20 mouse cellular contexts compared by ENCODE assay signal in the genomic region with DNA sequence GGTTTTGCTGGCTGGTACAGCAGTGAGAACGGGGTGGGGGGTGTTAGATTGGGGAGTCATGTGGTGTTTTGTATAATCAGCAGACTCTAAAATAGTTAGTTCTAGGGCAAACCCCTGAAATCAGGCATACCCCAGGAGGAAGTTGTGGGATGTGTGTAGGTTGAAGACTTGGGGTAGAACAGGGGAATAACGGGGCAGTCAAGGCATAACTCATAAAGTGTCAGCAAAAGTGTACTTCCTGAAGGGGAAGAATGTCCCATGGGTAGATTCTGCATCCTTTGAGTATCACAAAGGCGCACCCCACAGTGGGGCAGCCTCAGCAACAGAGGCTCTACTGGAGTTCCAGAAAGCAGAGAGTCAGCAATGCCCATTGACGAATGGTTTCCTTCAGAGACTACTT. TPM values are rescaled to one million over a fixed set of nuclear protein-coding genes. Genes with fewer than 3 reads are reported as not detected.
DNase-seq lines count a peak whose midpoint lies in the region; ATAC-seq and TF ChIP-seq lines count a peak whose summit lies in the region.
"Had no signal": no experiment of that assay in that cellular context is flagged by ENCODE, and none has a peak within 500 bp of the region (broad histone marks: within the 10 kb centered on the region; RNA-seq: fewer than 3 reads in every experiment).

No protein-coding gene starts in this region.

- peak; percentile 33 for ATAC-seq in CD4-positive, CD25-positive, alpha-beta regulatory T cell, adult 4 months
- ATAC-seq in hematopoietic stem cell, adult 5-6 weeks (replicated peaks in 1 of 2; ENCODE audit: insufficient read depth in 1 of 2, low FRiP score in 2 of 2, low TSS enrichment in 1 of 2, low read depth in 1 of 2, poor library complexity in 2 of 2, severe bottlenecking in 2 of 2), result peak; percentile 53 to 60
- ATAC-seq: forebrain, embryonic 16.5 days had no signal

- peak overlapping the region; percentile 21; the same call in 1 of the 2 replicates for H3K27ac ChIP-seq in thymus, adult 2 months (ENCODE audit: control insufficient read depth, insufficient read depth, low read length)
- H3K27ac ChIP-seq: embryonic facial prominence, embryonic 13.5 days; forebrain, embryonic 12.5 days; heart, adult 2 months; hindbrain, embryonic 15.5 days had no signal

- TF ChIP-seq CTCF in thymus, adult 2 months (IDR thresholded peaks at IDR 0.05; ENCODE audit: borderline replicate concordance, control insufficient read depth, extremely low read depth, insufficient read depth, low read length, poor library complexity), result no peak

- no peaks in the 10 kb centered on the region; the same call in 1 of the 2 replicates for H3K27me3 ChIP-seq in thymus, adult 2 months (ENCODE audit: control insufficient read depth, insufficient read depth, low read length)
- H3K27me3 ChIP-seq in splenic B cell, adult 2 months (ENCODE audit: control insufficient read depth, insufficient read depth, low read length, poor library complexity, severe bottlenecking), result no peaks in the 10 kb centered on the region
- H3K27me3 ChIP-seq: embryonic facial prominence, embryonic 13.5 days; forebrain, embryonic 12.5 days; heart, embryonic 12.5 days; hindbrain, embryonic 15.5 days had no signal

- WGBS in thymus, adult 2 months, result 42% methylated on average over 4 of the region's 4 CpGs

- no peak overlapping the region for H3K4me3 ChIP-seq in thymus, adult 2 months (ENCODE audit: control insufficient read depth, insufficient read depth, low read length)
- H3K4me3 ChIP-seq: embryonic facial prominence, embryonic 13.5 days; forebrain, embryonic 12.5 days; heart, adult 2 months; heart, embryonic 12.5 days; hindbrain, embryonic 15.5 days had no signal

- TF ChIP-seq POLR2A in thymus, adult 2 months (IDR thresholded peaks at IDR 0.05; ENCODE audit: control insufficient read depth, extremely low read depth, insufficient read depth, low read length, poor library complexity), result no peak

- peaks cover 17% of the 10 kb centered on the region for H3K4me1 ChIP-seq in thymus, adult 2 months (replicated peaks; ENCODE audit: control insufficient read depth, insufficient read depth, low read length)

- no peak for DNase-seq in thymus, adult 2 months
- no peak for DNase-seq in thymus, adult 18-20 months
- DNase-seq in splenic B cell, adult 2 months (ENCODE audit: low read depth, low spot score), result peak; percentile 75
- no peak for DNase-seq in neural tube, embryonic 10.5 days (ENCODE audit: extremely low spot score, low spot score)
- DNase-seq in layer of hippocampus, adult 9-10 months (ENCODE audit: low spot score), result no peak
- DNase-seq in layer of hippocampus, postnatal 25 days (ENCODE audit: extremely low spot score in 1 of 2, low spot score in 1 of 2), result no peak
- DNase-seq: adrenal gland, adult 8-10 months; cerebellum, adult 11-12 months; cerebellum, adult 9-10 months; cerebellum, postnatal 25 days; gastrocnemius, postnatal 10 days; heart, adult 2 months had no signal

- no peaks in the 10 kb centered on the region for H3K36me3 ChIP-seq in thymus, adult 2 months (ENCODE audit: control insufficient read depth, insufficient read depth, low read length)
- H3K36me3 ChIP-seq in splenic B cell, adult 2 months (ENCODE audit: control insufficient read depth, insufficient read depth, low read length, poor library complexity, severe bottlenecking), result no peaks in the 10 kb centered on the region
- H3K36me3 ChIP-seq: embryonic facial prominence, embryonic 13.5 days; forebrain, embryonic 12.5 days; heart, embryonic 12.5 days; hindbrain, embryonic 15.5 days had no signal

RNA-seq across cellular contexts. Expression of a gene that starts 46.3 kb away (rescaled TPM):
- polyA plus RNA-seq in thymus, adult 2 months (2012; rRNA removed), result 4.4 and 4.7 TPM in 2 replicates
- 10 to 100 TPM; 74.7 to 91.5 TPM for polyA plus RNA-seq in CD4-positive, CD25-positive, alpha-beta regulatory T cell, adult 4 months (2017; shearing (Covaris generic))
- 0.19 and 1.4 TPM in 2 replicates for total RNA-seq in hematopoietic stem cell, adult 5-6 weeks (2017)
- under 1 TPM; 0.26 to 0.32 TPM for total RNA-seq in layer of hippocampus, postnatal 25 days (2021)
- total RNA-seq: ES-E14 had no signal
